Mouse (Mus musculus) gastrocnemius, adult 18-20 months (tissue): ENCODE measurements around the gene Aurka. TPM values are rescaled to one million over a fixed set of nuclear protein-coding genes. Genes with fewer than 3 reads are reported as not detected.
A peak's percentile ranks its signal among the peaks of the same experiment; 100 is the strongest.

Experiments
- DNase-seq: peaks from one replicate; pipeline ENCODE4 v3.0.0; 2021; ENCODE audit warnings: low spot score
- long read RNA-seq, 2 experiments: library from polyadenylated mRNA; stranded (forward); transcript quantifications; one replicate each; pipeline ENCODE4 v2.0.0; 2021
- total RNA-seq, 2 experiments: library from RNA; stranded (reverse); gene quantifications; 2 replicates each; pipeline ENCODE4 v1.2.3; 2021

Aurka gene
- 10 to 100 TPM in 1 of 2 experiments, 1 to 10 TPM in 1; 7.5 to 15.0 TPM for total RNA-seq
- long read RNA-seq, experiment 1, partial matches to known transcripts, result 16 of 23 reads
- long read RNA-seq, experiment 1, other reads (novel, unspliced or antisense), result 6 of 23 reads
- long read RNA-seq, experiment 2, partial matches to known transcripts, result 5 of 11 reads
- long read RNA-seq, experiment 2, other reads (novel, unspliced or antisense), result 3 of 11 reads

DNA sequence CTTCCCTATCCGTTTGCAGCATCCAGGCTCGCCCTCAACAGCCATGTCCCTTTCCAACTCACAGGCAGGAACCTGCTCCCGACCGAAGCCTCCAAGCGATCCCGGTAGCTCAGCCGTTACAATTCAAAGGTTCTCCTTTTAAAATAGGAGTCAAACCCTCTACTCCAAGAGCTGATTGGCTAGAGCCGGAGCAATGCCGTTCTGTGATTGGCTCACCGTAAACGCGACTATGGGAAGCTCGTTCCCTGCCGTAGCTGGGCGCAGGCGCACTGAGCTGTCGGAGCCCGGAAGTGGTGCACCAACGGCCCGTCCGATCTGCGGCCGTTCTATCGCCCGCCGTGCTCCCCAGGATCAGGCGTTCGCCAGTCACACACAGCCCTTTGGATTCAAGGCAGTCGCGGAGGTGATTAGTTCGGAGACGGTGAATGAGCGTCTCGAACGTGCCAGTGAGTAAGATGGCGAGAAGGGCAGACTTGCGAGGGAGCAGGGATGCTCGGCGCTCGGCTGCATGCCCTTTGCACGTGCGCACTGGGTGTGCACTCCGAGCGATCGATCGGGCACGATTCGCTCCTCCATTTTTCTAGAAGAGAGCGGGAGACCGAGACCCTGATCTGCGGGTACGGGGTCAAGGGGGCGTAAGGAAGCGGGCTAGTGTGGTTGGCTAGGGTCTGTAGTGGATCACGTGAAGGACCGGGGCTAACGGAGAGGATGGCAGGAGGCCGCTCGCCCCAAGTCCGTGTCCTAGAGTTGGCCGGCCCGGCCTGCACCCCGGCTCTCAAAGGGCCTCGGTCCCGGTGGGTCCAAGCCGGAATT is at the start of gene Aurka, which contains the start of gene Cstf1:
Gene Aurka (minus strand): TSS at position 125 of the 813 bp plus-strand sequence.
Gene Cstf1 (plus strand): TSS at position 271 of the 813 bp plus-strand sequence.
- DNase-seq, result peak; percentile 95

GRCm38 (mm10) chr2:172418208-172418607 is 47.9 kb upstream of the Aurka start:
- no peak for DNase-seq

- DNase-seq, result no peak
Observed at GRCm38 (mm10) chr2:172416876-172417275, 46.5 kb upstream of the Aurka start.

DNA sequence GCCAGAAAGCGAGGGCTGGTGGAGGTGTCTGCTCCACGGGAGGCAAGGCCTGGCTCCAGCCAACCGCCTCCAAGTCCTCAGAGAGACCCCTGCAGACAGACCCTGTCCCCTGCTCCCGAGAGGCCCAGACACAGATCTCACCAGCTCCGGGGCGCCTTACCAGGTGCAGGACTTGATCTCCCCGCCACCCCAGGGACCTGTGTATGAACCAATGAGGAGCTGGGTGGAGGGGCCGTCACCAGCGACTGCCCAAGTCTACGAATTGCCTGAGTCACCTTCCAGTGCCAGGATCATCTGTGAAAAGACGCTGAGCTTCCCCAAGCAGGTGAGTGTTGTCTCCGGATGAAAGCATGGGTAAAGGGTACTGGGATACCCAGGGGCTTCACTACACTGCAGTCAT is 45.9 kb upstream of the Aurka start:
- no peak for DNase-seq

GRCm38 (mm10) chr2:172413894-172414293 is 43.6 kb upstream of the Aurka start:
- DNase-seq, result no peak

DNA sequence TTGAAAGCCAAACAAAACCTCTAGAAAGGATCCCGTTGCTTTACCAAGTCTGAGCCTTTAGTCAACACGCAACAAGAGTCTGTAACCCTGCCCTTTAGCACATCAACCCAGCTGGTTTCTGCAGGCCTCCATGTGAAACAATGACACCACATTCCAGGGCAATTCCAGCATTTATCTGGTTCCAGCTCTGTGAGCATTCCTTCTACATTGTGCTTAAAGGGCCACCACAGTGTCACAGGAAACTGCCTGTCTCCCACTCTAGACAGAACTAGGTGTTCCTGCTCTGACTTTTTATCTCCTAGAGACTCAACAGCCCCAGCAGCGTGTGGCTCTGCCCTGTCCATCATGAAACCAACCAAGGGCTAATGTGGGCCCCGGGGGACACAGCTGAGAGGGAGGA is 42.9 kb upstream of the Aurka start:
- DNase-seq, result no peak

GRCm38 (mm10) chr2:172412454-172412853 is 42.1 kb upstream of the Aurka start:
- no peak for DNase-seq

DNA sequence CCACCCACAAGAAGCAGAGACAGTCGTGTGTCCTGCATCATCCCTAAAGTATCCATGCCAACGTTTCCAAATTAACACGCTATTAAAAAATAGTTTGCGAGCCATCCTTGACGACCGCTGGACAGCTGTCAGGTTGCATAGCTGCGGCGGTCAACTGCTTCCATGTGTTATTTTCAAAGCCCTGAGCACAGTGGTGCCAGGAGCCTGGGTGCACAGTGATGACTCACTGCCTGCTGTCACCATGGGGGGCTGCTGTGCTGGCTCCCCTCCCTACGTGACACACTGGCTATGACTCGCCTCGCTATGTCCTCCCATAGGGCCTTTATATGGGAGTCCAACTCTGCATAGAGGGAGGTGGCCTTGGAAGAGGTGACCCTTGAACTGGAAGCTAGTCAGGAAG is 40.8 kb upstream of the Aurka start:
- DNase-seq, result no peak

DNA sequence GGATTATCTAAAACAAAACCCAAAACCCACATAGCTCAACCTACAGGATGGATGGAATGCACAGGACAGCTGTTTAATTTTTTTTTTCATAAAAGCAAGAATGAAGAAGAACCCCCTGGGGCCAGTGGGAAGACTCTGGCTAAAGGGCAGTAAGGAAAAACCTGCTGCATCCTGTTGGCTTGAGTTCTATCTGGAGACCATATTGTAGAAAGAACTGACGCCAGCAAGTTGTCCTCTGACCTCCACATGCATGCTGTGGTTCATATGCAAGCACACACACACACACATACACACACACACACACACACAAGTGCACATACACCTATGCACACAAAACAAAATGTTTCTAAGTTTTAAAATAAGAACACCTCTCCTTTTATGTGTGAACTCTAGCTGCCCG is 40.4 kb upstream of the Aurka start:
- DNase-seq, result no peak

- DNase-seq, result no peak
Observed at GRCm38 (mm10) chr2:172407499-172407898, 37.2 kb upstream of the Aurka start.

GRCm38 (mm10) chr2:172406173-172406572 is 35.8 kb upstream of the Aurka start:
- DNase-seq, result no peak

GRCm38 (mm10) chr2:172405011-172405410 is 34.7 kb upstream of the Aurka start:
- no peak for DNase-seq

- DNase-seq, result no peak
Observed at GRCm38 (mm10) chr2:172404239-172404638, 33.9 kb upstream of the Aurka start.

GRCm38 (mm10) chr2:172401116-172401825 is 30.9 kb upstream of the Aurka start:
- no peak for DNase-seq

DNA sequence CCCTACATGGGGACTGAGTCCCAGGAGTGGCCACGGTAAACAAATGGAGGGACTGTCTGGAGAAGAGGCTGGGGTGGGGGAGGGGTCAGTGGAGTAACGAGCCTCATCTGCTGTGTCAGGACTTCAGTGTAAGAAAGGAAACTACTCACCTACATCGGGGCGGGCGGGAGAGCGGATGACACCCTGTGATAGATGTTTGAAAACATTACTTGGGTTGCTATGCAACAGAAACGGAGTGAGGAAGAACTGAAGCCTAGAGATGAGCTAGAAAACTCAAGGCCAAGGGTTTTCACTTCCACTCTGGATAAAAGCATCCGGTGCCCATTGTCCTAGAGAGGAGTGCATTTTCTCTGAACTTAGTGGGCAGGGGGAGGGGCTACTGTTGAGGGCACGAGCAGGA is 29.6 kb upstream of the Aurka start:
- DNase-seq, result no peak

GRCm38 (mm10) chr2:172395961-172396360 is 25.6 kb upstream of the Aurka start:
- DNase-seq, result no peak

DNA sequence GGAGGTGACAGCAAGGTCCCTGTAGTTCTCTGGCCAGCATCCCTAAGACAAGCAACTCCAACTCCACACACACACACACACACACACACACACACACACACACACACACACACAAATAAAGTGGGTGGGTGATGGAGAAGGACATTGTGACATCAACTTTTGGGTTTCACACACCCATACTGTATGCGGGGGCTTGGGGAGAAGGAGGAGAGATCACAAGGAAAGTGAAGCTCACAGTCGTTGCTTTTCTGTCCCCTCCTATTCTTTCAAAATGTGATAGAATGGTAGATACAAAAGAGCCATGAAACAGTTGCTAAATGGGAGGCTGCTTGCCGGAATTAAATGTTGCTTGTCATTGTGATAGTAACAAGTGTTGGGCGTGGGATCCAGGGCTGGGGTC is 24.3 kb upstream of the Aurka start:
- DNase-seq, result no peak

DNA sequence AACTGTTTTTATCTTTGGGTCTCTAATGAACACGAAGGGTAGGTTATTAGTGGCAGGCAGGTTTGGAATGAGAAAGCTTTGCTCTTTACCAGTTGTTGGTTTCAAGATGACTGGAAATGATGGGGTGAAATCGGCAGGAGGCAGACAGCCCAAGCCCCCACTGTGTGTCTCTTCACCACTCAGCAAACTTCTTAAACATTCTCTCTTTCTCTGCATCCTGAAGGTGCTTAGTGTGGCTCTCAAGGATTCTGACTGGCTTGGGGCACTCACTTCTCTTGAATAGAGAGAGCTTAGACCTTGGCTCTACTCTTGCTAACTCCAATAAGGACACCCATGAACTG is 23.7 kb upstream of the Aurka start:
- no peak for DNase-seq

- DNase-seq, result no peak
Observed at GRCm38 (mm10) chr2:172393391-172394051, 23.2 kb upstream of the Aurka start, which contains the start of gene Cass4. Gene Cass4 (plus strand): TSS chr2:172393794.

DNA sequence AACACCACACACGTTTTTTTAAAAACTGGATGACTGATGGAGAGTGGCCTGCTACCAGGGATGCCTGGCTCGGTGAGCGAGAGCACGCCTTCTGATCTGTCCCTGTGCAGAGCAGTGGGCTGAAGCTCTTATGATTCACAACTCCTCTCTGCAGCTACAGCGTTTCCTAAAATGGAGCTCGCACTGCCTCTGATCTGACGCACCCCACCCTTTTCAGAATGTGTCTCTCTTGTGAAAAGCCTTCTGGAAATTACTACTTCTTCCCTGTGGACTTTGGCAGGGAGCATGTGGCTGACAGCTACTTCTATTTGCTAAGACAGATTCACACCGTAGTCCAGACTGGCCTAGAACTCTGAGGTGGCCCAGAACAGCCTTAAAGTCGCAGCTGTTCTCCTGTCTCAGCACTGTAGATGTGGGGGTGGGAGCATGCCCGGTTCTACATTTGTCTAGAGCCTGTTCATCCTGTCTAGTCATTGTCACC is 21.7 kb upstream of the Aurka start:
- DNase-seq, result no peak

GRCm38 (mm10) chr2:172390341-172390740 is 20.0 kb upstream of the Aurka start:
- no peak for DNase-seq

- no peak for DNase-seq
Observed at GRCm38 (mm10) chr2:172384715-172385114, 14.4 kb upstream of the Aurka start.
